In genomic region chrX:151803777-151804101, GRCm38 (mm10) we compare ENCODE assay signal across 8 mouse cellular contexts. TPM values are rescaled to one million over a fixed set of nuclear protein-coding genes. Genes with fewer than 3 reads are reported as not detected.
DNase-seq lines count a peak whose midpoint lies in the region; ATAC-seq and TF ChIP-seq lines count a peak whose summit lies in the region.

No protein-coding gene starts in this region.

- no peaks in the 10 kb centered on the region for H3K27me3 ChIP-seq in cerebellum, adult 2 months (ENCODE audit: control insufficient read depth, insufficient read depth, low read length)
- no peaks in the 10 kb centered on the region for H3K27me3 ChIP-seq in forebrain, embryonic 16.5 days (replicated peaks; ENCODE audit: control insufficient read depth, insufficient read depth, low read length)

- peak overlapping the region; percentile 68 for H3K4me2 ChIP-seq in forebrain, embryonic 16.5 days (ENCODE audit: low read length)

- ATAC-seq in forebrain, embryonic 16.5 days, result peak; percentile 37

- DNase-seq in cerebellum, adult 2 months, result peak in 1 of 2 experiments; percentile 49
- no peak for DNase-seq in cerebellum, postnatal 36 days
- DNase-seq in adrenal gland, postnatal 25 days, result peak; percentile 54
- peak; percentile 60 for DNase-seq in heart, postnatal 4 days
- peak; percentile 34 to 39 for DNase-seq in left cerebral cortex, adult 2 months (ENCODE audit: extremely low spot score in 1 of 2, low spot score in 2 of 2)
- peak; percentile 49 for DNase-seq in lung, postnatal 36 days
- peak; percentile 19 for DNase-seq in right cerebral cortex, postnatal 25 days

- no peaks in the 10 kb centered on the region for H3K36me3 ChIP-seq in forebrain, embryonic 16.5 days (ENCODE audit: control insufficient read depth, insufficient read depth)

- WGBS in cerebellum, adult 2 months, result 13% methylated on average over 20 of the region's 20 CpGs
- 27% methylated on average over 20 of the region's 20 CpGs for WGBS in forebrain, embryonic 16.5 days

- TF ChIP-seq CTCF in cerebellum, adult 2 months (IDR thresholded peaks at IDR 0.05; ENCODE audit: borderline replicate concordance, insufficient read depth, low read depth, low read length), result no peak
- no peak; the same call in 1 of the 2 replicates for TF ChIP-seq CTCF in left cerebral cortex, adult 2 months (IDR thresholded peaks at IDR 0.05)

- H3K27ac ChIP-seq in cerebellum, adult 2 months (ENCODE audit: insufficient read depth, low read length), result 0 out of 2 replicates have a peak overlapping the region, but pooled peaks have one; percentile 63
- peak overlapping the region; percentile 83 for H3K27ac ChIP-seq in forebrain, embryonic 16.5 days (ENCODE audit: low read length)
- H3K27ac ChIP-seq in left cerebral cortex, adult 2 months, result peak overlapping the region; percentile 94

- peak overlapping the region; percentile 41 for H3K9ac ChIP-seq in forebrain, embryonic 16.5 days (replicated peaks; ENCODE audit: low read depth, low read length)

- no peak for TF ChIP-seq POLR2A in cerebellum, adult 2 months (IDR thresholded peaks at IDR 0.05; ENCODE audit: borderline replicate concordance, insufficient read depth, low read length)

- H3K4me1 ChIP-seq in cerebellum, adult 2 months (ENCODE audit: control insufficient read depth, insufficient read depth, low read length), result no peaks in the 10 kb centered on the region
- peaks cover 3% of the 10 kb centered on the region; the same call in 1 of the 2 replicates for H3K4me1 ChIP-seq in forebrain, embryonic 16.5 days (replicated peaks; ENCODE audit: control insufficient read depth, insufficient read depth, low read length)

- intact Hi-C loops in left cerebral cortex, adult 2 months (cut with DNase I), result loop anchor here (2.0 to 5.0 kb wide), 5 partner anchors 166 to 461 kb away; partner anchors contain the start of genes Fam120c, Phf8, Ribc1 and Smc1a

- peak overlapping the region; percentile 96 for H3K4me3 ChIP-seq in cerebellum, adult 2 months (replicated peaks; ENCODE audit: insufficient read depth, low read depth, low read length)
- H3K4me3 ChIP-seq in forebrain, embryonic 16.5 days (replicated peaks; ENCODE audit: low read length), result peak overlapping the region; percentile 49
- peak overlapping the region; percentile 65 for H3K4me3 ChIP-seq in left cerebral cortex, adult 2 months

- H3K9me3 ChIP-seq in forebrain, embryonic 16.5 days (ENCODE audit: control insufficient read depth, low read length), result no peaks in the 10 kb centered on the region

RNA-seq across cellular contexts. Expression of gene Huwe1, which starts 3.1 kb away (rescaled TPM):
- polyA plus RNA-seq in cerebellum, adult 2 months (2012; rRNA removed), result 94.6 and 102 TPM in 2 replicates
- total RNA-seq in adrenal gland, postnatal 25 days (2021), result 220 and 240 TPM in 2 replicates
- polyA plus RNA-seq in forebrain, embryonic 16.5 days (2015; fragmentation: Nextera tagmentation; extraction: Ambion mirVana), result 62.4 and 65.5 TPM in 2 replicates
- 100 to 1,000 TPM; 180 to 187 TPM for total RNA-seq in heart, postnatal 4 days (2021)
- 100 to 1,000 TPM; 278 to 297 TPM for total RNA-seq in left cerebral cortex, adult 2 months (2021)

Comparison
In these comparisons a context has a peak if more than half of its experiments do, and no peak if none do; other contexts are left out.
1. DNase-seq: peak in adrenal gland, postnatal 25 days (single experiment), heart, postnatal 4 days (single experiment), left cerebral cortex, adult 2 months (2 of 2), lung, postnatal 36 days (single experiment) and right cerebral cortex, postnatal 25 days (single experiment); none in cerebellum, postnatal 36 days (0 of 2).
2. Peak in every context shown above with its lines, with median percentiles within 50 percentile points of each other: H3K27ac ChIP-seq and H3K4me3 ChIP-seq.